Mouse (Mus musculus) small intestine, adult 2 months (tissue): Measurements from ENCODE around the gene She.

ENCODE experiments used
- CTCF ChIP-seq: fragments of 200-500 bp; IDR thresholded peaks from 2 replicates; pipeline ENCODE4 v1.5.1; 2012; ENCODE audit warnings: low read depth, mild to moderate bottlenecking, control low read depth, inconsistent platforms, low read length, moderate library complexity, mixed read lengths; ENCODE audit not compliant: insufficient replicate concordance, insufficient read length; ENCODE audit errors: extremely low read depth
- POLR2A ChIP-seq: fragments of 200-500 bp; IDR thresholded peaks from 2 replicates; pipeline ENCODE4 v1.6.1; 2012; ENCODE audit warnings: low read depth, mild to moderate bottlenecking, control low read depth, inconsistent platforms, low read length, moderate library complexity

- TF ChIP-seq POLR2A (no peak), CTCF (no peak)
Observed at GRCm38 (mm10) chr3:89880036-89880851, 49.1 kb downstream of the She start.
